Mouse (Mus musculus) lung, adult 18-20 months (tissue): ENCODE results near the gene Cdyl2.

Experiments
- DNase-seq, 2 experiments: peaks; one replicate each; pipeline ENCODE4 v3.0.0; 2022; ENCODE audit warnings: mixed read lengths in 2 of 2

Cdyl2 gene

DNA sequence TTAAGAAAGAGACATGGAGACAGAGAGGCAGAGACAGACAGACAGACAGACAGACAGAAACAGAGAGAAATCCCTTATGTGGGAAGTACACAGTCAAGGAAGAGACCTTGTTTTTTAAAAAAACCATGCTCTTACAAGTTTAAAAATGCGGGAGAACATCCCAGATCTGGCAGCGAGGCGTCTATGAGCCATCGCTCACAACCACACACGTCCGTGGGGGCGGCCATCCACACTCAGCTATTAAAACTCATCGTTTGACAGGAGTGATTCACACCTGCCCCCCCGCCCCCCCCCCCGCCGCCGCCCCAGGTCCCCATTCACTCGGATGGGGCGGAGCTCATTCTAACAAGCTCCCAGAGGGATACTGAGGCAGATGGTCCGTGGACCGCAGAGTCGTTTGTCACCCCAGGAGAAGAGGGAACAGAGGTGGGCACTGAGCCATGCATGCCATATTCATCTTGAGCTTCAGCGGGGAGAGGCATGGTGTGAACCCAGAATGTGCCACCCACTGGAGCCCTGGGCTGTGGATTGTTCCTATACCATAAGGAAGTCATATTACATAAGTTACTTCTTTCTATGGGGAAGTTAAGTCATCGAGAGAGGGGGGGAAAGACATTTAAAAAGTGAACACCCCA lies 113.0 kb downstream of the Cdyl2 start:
- DNase-seq, result no peak

DNA sequence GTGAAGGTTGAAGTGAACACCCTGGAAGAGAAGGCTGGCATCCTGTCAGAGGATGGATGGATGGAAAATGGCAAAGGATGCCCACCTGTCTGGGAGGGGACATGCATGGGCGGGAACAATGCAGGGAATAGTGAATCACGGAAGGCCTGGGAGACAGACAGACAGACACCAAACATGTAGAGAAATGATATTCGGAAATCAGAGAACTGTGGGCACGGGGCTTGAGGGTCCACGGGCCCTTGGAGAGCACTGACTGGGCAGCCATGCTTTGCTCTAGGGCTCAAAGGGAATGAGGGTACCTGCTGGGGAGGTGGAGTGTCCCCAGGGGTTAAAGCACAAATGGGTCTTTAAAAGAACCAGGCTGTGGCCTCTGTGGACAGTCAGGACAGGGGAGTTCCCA lies 113.6 kb downstream of the Cdyl2 start:
- no peak for DNase-seq

DNA sequence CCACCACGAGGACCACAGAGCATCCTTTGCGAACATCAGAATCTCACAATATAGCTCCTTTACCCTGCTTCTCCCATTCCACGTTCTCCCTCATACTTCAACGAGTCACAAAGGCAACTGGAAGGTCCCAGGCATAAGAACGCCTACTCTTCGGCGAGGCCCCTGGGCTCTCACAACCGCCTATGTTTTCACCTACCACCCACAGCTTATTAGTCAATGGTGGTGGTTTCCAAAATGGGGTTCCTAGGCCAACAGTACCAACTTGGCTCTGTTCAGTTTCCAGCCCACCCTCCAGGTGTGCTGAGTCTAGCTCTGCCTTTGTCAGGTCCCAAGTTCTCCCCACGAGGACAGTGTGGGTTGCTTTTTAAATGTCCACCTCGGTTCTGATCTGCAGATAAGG lies 114.0 kb downstream of the Cdyl2 start:
- no peak for DNase-seq

DNA sequence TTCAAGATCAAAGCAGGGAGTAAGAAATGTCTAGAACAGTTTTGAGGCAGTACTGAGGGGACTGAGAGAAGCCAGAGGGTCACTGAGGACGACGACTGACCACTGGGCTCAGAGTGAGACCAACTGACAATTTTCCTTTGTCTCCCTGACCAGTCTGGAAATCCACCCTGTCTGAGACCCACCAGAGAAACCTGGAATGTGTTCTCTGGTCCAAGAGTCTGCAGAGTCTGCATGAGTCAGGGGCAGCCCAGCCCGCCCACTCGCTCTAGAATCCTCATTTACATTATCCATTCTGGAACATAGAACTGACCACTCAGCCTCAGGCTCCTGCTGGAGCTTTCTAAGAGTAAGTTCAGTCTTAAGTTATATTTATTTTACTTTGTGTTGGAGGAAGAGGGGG lies 114.9 kb downstream of the Cdyl2 start:
- DNase-seq, result no peak

DNA sequence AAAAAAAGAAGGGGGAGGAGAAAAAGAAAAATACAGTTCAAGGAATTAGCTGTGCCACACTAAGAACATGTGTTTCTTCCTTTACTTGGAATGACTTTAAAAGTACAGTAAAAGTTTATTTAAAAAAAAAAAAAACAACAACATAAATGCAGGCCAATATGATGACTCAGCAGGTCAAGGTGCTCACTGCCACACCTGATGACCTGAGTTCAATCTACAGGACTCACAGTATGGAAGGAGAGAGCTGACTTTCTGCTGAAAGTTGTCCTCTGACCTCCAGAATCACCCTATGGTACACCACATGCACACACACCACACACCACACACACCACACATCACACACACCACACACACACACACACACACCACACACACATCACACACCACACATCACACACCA lies 116.4 kb downstream of the Cdyl2 start:
- no peak for DNase-seq

DNA sequence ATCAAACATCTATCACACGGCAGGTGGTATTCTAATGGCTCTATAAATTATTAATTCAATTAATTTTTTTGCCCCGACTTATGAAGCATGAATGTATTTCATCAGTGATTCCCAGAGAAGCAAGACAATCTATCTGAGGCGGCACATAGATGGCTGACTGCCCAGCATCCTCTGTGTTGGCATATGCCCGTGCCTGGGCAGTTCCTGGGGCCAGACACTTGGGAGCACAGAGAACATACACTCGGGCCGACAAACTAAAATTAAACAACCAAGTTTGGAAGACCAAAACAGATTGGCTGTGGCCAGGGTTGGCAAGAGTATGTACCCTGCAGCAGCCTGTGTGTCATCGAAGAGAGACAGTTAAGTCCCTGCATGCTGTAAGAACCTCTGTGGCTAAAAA lies 117.9 kb downstream of the Cdyl2 start:
- no peak for DNase-seq

DNA sequence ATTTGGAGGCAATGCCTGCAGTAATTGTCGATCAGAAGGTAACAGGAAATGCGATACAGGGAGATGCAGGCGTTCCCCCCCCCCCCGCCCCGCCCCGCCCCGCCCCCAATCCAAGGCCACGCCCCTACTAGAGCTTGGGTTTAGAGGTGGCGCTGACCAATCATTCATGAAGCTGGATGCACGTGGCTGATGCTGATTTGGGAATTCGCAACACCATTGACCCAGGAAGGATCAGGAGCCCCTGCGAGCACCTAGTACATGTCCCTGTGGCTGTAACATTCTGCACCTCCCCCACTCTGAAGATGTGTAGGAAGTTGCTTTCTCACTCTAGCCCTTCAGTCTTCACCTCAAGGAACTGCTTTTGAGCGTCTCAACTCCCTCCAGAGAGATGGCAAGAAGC lies 126.6 kb downstream of the Cdyl2 start:
- DNase-seq, result no peak

DNA sequence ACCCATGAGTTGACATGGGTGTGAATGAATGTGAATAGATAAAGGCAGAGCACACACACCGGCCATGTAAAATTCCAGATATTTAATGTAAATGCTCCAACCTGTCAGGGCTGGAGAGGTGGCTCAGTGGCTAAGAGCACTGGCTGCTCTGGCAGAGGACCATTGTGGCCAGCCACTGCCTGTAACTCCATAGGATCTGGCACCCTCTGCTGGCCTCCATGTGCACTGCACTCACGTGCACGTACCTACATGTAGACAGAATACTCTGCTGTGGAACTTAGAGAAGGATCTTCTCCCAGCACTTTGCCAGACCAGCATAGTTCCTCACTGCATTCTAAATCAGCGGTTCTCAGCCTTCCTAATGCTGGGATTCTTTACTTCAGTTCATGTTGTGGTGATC lies 130.0 kb downstream of the Cdyl2 start:
- no peak for DNase-seq

DNA sequence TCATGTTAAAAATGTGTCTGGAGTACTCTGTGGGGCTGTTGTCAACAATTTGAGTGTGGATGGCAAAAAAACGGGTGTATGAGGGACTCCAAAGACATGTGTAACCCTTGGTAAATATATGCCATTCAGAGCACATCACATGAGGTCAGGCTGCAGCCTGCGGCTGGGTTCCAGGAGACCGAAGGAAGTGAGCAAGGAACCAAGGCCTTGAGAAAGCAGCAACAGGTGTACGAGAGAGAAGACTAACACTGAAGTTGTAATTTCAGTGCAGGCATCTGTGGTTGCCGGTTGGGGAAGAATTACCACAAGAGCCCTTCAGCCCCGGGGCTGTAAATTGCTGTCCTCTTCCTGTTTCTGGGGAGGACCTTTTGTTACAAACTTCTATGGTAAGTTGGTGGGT lies 133.1 kb downstream of the Cdyl2 start:
- no peak for DNase-seq

DNA sequence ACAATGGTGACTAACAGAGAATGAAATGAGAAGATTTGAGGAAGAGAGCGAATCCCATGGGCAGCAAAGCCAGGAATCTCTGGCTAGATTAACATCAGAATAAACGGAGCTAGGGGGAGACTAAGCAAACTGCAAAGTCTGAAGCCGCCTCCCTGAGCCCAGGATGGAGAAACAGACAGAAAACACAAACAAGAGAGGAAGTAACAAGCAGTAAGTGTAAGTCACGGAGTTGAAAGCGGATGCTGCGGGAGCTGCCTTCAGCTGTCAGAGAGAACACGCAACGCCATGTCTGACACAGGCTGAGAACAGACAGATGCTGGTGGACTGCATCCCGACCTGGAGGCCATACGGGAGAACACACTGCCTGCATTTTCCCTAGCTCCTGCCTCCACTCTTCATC lies 141.6 kb downstream of the Cdyl2 start:
- DNase-seq, result no peak

DNA sequence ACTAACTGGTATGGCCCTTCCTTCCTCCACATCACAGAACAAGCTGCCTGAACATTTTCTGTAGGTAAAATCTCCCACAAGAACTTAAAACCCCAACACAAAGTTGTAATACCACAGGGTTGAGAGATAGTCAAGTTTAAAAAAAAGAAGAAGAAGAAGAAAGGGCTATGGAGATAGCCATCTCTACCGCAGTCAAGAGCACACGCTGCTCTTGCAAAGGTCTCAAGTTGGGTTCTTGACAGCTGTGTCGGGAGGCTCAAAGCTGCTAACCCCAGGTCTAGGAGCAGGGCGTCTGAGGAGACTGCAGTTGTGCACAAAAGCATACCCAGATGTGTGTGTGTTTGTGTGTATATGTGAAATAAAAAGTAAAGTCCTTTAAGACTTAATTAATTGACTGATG lies 142.2 kb downstream of the Cdyl2 start:
- DNase-seq, result no peak

DNA sequence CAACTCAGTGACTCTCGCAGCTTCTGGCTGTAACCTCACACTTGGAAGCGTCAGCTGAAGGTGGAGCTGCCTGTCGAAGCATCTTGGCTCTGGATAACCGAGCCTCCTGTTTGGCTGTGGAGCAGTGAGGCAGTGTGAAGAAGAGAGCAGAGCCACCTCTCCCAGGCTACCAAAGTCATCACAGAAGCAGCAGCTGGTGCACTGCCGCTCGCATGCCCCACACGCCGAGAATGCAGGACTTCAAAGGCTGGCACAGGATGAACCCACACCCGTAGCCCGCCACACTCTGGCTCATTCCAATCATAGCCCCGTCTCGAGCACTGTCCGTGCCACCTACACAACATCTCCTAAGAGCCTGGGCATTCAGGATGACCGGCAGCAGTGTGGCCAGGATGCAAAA lies 142.7 kb downstream of the Cdyl2 start:
- DNase-seq, result no peak

DNA sequence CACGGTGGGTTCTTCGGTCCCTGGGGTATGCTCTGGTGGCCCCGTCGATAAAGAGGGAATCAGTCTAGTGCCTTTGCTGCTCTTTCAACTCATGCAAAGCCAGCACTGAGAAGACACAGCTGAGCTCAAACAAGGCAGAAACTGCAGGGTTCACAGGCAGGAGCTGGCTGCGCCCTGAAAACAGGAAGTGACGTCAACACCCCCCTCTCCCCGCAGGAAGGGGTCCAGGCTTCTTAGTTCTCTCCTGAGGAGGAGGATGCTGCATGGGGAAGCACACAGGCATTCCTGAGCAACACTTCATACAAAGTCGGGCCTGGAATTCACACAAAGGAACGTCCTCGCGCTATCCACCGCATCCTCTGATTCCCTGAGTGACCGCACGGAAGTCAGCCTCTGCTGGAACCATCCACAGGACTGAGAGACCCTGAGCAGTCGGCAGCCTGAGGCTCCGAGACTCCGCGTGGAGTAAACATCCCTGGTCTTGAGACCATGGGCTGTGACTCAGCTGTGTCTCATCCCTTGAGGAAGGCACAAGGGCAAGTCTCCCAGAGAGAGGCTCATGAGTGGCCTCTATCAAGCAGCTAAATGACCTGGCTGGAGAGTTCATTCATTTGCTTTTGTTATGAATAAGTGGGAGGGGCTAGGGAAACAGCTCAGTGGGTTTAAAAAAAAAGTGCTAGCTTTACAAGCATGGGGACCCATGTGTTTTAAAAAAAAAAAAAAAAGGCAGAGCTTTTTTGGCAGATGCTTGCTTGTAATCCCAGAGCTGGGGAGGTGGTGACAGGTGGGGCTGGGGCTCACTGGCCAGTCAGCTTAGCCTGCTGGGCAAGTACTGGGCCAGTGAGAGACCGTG lies 144.9 kb downstream of the Cdyl2 start:
- peak in 1 of 2 experiments; percentile 8 for DNase-seq

DNA sequence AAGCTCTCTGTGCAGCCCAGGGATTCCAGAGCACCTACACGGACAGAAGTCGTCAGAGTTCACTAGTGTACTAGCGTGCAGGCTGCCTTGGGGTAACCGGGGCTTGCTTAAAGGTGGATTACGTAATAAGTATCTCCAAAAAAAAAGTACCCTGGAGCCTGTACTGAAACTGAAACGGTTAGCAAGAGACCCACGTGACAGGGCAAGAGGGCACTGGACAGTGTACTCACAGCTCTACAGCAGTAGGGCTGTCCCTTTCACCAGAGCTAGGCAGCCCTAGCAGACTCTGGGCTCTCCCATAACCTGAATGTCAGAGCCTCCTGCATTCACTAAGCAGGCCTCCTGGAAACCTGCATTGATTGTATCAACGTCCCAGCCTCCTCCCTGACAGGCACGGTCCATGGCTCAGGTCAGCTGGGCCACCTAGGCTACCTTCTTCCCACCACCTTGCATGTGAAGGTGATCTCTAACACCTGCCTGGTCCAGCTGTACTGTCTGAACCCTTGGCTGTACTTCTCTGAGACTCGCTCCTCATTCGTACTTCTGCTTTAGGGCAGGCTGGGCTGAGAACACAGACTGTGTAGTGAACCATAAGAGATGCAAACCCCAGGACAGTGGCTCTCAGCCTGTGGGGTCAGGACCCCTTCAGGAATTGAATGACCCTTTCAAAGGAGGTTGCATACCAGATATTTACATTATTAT lies 151.3 kb downstream of the Cdyl2 start:
- peak; percentile 52 to 54 for DNase-seq

DNA sequence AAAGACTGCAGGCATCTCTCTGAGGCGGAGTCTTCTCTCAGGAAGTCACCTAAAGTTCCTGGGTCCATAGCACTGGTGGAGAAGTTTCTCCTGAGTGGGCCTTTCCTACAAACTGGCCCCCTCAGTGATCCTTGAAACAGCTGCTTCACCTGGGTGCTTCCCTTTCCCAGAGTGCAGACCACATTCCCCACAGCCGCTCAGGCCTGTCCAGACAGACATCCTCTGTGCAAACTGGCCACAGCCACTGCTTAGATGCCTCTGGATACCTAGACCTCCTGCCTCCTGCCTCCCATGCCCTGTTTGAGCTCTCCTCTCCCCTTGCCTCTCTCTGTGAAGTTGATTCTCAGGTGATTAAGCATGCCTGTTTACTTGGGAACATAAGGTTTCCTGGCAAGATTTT lies 156.1 kb downstream of the Cdyl2 start:
- no peak for DNase-seq

DNA sequence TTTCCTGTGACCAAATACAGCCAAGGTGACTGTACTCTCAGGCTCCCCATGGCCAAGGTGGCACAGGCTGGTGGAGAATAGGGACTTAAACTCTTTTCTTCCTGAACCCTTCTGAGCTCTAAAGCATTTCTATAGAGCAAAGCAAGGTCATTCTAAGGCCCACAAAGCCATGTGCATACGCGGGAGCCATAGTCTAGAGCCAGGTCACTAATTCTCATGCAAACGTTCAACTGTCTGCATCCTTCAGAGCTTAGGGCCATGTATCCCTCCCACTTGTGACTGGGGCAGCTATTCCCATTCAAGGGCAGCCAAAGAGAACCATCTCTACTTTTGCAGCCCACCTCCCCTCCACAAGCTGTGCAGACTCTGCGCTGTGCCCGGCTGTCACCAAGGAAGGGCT lies 159.7 kb downstream of the Cdyl2 start:
- no peak for DNase-seq

DNA sequence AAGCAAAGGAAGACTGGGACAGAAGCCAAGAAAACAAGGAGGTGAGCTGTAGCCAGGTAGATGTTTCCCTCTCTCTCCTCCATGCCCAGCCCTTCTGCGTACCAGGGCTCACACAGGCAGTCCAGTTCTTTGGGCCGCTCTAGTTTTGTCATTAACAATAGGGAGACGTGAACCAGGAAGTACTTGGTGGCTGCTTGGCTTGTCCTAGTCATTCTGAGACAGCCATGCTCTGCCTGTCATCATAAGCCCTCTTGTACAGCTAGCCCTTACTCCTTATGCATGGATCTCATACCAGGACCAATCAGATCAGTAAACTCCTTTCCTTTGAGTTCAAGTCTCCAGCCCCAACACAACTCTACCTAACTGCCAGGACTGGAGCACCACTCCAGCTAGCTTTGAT lies 180.0 kb downstream of the Cdyl2 start:
- DNase-seq, result no peak

DNA sequence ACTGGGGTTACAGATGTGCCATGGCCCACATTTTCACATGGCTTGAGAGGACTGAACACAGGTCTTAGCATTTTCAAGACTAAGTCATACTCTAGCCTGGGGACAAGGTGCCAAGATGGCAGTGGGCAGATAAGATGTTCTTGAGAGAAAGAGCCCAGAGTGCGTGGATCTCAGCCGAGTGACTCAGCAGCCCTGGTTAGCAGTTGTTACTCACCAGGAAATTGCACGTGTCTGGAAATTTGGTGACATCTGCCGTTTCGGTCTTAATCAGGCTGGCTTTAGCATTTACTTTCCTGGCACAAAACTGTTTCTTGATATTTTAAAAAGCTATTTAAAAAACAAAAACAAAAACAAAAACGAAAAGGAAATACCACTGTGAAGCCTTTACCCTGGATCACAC lies 180.5 kb downstream of the Cdyl2 start:
- no peak for DNase-seq

DNA sequence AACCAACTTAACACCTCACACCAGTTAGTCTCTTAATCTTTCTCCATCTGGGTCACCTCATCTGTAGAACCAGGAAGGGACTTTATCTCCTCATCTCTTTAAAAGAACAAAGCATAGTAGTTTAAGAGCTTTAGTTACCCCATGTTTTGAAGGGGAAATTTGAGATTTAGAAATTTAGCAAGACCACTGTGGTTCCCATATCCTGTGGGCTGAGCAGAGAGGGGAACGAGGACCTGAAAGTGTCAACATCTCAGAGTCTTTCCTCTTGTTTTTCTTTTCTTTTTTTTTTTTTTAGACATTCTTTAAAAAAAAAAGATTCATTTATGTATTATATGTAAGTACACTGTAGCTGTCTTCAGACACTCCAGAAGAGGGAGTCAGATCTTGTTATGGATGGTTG lies 189.4 kb downstream of the Cdyl2 start:
- no peak for DNase-seq

DNA sequence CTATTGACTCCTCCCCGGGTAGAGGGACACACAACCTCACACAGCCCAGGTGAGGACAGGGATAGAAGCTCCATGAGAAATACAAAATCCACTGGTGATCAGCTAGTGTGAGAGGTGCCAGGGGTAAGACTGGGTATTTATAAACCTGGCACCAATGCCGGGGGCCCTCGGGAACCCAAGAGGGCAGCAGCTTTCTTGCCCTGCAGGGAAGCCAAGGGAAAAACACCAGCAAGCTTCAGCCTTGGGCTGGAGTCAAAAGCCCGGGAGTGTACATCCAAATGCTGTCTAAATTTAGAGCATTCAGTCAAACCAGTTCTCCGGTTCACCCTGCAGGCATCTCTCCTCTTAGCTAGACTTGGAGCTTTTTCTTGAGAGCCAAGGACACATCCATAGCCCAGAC lies 189.9 kb downstream of the Cdyl2 start:
- DNase-seq, result no peak

DNA sequence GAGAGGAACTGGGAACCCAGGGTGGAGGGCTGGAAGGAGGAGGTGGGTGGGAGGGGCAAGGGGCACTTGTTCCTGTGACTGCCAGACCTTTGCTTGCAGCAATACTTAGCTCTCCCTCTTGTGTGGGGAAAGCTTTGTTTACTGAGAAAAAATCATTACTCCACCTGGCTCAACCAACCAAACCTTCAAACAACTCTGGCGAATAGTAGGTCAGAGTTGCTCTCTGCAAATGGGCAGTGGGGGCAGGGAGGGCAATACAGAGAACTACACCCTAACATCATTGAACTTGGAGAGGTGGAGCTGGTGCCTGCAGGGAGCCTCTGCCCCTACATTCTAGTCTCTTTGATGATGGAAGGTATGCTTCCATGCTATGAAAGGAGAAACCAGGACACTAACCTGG lies 192.7 kb downstream of the Cdyl2 start:
- no peak for DNase-seq

DNA sequence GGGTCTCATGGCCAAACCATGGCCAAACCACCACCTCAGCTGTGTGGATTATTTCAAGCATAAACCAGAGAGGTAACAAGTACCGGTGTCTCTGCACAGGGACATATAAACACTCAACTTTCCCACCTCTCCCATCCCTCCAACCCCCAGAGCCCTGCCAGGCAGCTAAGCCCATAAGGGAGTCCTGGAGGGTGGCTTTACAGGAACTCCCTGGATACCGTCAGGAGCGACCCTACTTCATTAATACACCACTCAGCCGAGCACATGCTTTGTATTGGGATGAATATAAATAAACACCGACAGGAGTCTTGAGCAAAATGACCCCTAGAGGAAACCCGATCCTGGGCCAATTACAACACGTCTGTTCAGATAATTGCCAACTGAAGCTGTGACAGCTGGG lies 194.0 kb downstream of the Cdyl2 start:
- DNase-seq, result no peak

DNA sequence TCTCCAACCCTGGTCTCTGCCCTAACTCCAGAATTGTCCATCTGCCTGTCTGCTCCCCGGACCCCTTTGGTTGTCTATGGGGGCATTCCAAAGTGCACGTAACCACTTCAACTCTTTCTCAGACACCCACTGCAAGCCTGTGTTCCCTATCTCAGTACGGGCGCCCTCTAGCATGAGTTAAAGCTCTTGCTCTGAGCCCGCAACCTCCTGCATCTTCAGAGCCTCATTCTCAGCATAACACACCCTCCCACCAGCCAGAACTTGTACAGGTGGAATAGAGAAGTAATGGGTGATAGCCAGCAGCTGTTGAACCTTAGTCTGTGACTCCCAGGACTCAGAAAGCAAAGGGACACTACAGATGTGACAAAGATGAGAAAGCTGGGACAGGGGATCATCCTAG lies 196.0 kb downstream of the Cdyl2 start:
- DNase-seq, result no peak

DNA sequence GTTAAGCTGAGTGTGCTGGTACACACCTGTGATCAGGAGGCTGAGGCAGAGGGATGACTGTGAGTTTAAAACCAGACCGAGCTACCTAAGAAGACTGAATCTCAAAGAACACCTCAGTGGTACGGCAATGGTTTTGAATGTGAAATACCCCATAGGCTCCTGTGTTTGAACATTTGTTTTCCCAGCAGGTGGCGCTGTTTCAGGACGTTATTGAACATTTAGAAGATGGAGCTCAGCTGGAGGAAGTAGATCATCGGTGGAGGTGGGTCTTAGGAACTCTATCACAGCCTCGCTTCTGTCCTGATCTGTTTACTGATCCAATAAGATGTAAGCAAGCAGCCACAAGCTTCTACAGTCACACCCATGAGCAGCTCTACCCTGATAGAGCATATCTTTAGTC lies 199.7 kb downstream of the Cdyl2 start:
- DNase-seq, result no peak
